Mouse (Mus musculus): Measurements from ENCODE around the gene Gm42420. TPM values are rescaled to one million over a fixed set of nuclear protein-coding genes. Genes with fewer than 3 reads are reported as not detected.

Gene Gm42420
- total and polyA plus RNA-seq, 2 experiments from 2014 or later = 0.53 TPM; not detected in 1

- DNase-seq (peak; percentile 72), ATAC-seq (peak; percentile 68)
- WGBS = 19% methylated on average over 15 of the region's 15 CpGs
- H3K4me1 ChIP-seq (ENCODE audit: insufficient read depth) = peaks cover 3% of the 10 kb centered on the region
- no peaks in the 10 kb centered on the region for H3K27me3 ChIP-seq (ENCODE audit: insufficient read depth, low read length)
- no peak overlapping the region for H3K9ac ChIP-seq
- no peaks in the 10 kb centered on the region for H3K9me3 ChIP-seq (ENCODE audit: low read length)
- no peaks in the 10 kb centered on the region for H3K36me3 ChIP-seq (ENCODE audit: insufficient read depth)
- no peak overlapping the region for H3K4me3 ChIP-seq (ENCODE audit: low read depth, low read length)
- H3K4me2 ChIP-seq (ENCODE audit: low read depth) = no peak overlapping the region
- H3K27ac ChIP-seq (ENCODE audit: low read depth, low read length) = peak overlapping the region; percentile 64; the same call in 1 of the 2 replicates
- no peak for TF ChIP-seq CTCF (IDR thresholded peaks at IDR 0.05; ENCODE audit: low read depth)
Observed at GRCm38 (mm10) chr6:39542631-39543597, 42.6 kb upstream of the Gm42420 start.

GRCm38 (mm10) chr6:39543769-39544420 lies 41.7 kb upstream of the Gm42420 start:
- no peak overlapping the region for H3K4me2 ChIP-seq (ENCODE audit: low read depth)
- ATAC-seq = no peak
- peaks cover 3% of the 10 kb centered on the region for H3K4me1 ChIP-seq (ENCODE audit: insufficient read depth)

GRCm38 (mm10) chr6:39545474-39545873 lies 40.1 kb upstream of the Gm42420 start:
- no peak overlapping the region for H3K4me3 ChIP-seq (ENCODE audit: low read depth, low read length)
- H3K9ac ChIP-seq = no peak overlapping the region
- no peaks in the 10 kb centered on the region for H3K36me3 ChIP-seq (ENCODE audit: insufficient read depth)
- ATAC-seq = no peak
- DNase-seq = no peak
- 83% methylated on average over 7 of the region's 7 CpGs for WGBS
- no peak overlapping the region for H3K4me2 ChIP-seq (ENCODE audit: low read depth)
- no peak overlapping the region for H3K27ac ChIP-seq (ENCODE audit: low read depth, low read length)
- TF ChIP-seq CTCF (IDR thresholded peaks at IDR 0.05; ENCODE audit: low read depth) = no peak
- no peaks in the 10 kb centered on the region for H3K9me3 ChIP-seq (ENCODE audit: low read length)
- H3K27me3 ChIP-seq (ENCODE audit: insufficient read depth, low read length) = no peaks in the 10 kb centered on the region
- no peaks in the 10 kb centered on the region; the same call in none of the 2 replicates for H3K4me1 ChIP-seq (ENCODE audit: insufficient read depth)

More at GRCm38 (mm10) chr6:39543769-39544420, 41.7 kb upstream of the Gm42420 start:
- no peak for TF ChIP-seq CTCF (IDR thresholded peaks at IDR 0.05; ENCODE audit: low read depth)
- 32% methylated on average over 15 of the region's 15 CpGs for WGBS
- Histone ChIP-seq H3K9me3 (ENCODE audit: low read length) (no peaks in the 10 kb centered on the region), H3K36me3 (ENCODE audit: insufficient read depth) (no peaks in the 10 kb centered on the region), H3K9ac (no peak overlapping the region), H3K4me3 (ENCODE audit: low read depth, low read length) (no peak overlapping the region), H3K27me3 (ENCODE audit: insufficient read depth, low read length) (no peaks in the 10 kb centered on the region), H3K27ac (ENCODE audit: low read depth, low read length) (peak overlapping the region; percentile 64; the same call in 1 of the 2 replicates)
- DNase-seq = no peak

DNA sequence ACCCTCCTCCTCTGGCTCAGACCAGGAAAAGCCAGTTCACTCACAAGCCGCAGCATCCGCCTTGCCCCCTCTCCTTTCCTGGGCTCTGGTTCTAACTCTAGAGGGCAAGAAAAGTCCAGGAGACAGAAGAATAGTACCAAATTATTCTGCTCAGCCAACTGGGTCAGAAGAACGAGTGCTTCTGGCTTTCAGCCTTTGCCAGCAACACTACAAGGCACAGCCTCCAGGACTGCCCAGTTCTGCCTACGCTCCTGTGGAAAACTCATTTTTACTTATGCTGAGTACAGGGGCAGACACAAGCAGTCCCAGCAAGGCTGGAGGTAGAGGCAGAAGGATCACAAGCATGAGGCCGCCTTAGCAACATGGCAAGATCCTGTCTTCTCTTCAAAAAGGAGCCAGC lies 37.5 kb upstream of the Gm42420 start:
- Histone ChIP-seq H3K27me3 (ENCODE audit: insufficient read depth, low read length) (no peaks in the 10 kb centered on the region), H3K36me3 (ENCODE audit: insufficient read depth) (no peaks in the 10 kb centered on the region), H3K9me3 (ENCODE audit: low read length) (no peaks in the 10 kb centered on the region), H3K9ac (no peak overlapping the region), H3K4me1 (ENCODE audit: insufficient read depth) (no peaks in the 10 kb centered on the region; the same call in none of the 2 replicates), H3K27ac (ENCODE audit: low read depth, low read length) (no peak overlapping the region), H3K4me2 (ENCODE audit: low read depth) (no peak overlapping the region), H3K4me3 (ENCODE audit: low read depth, low read length) (no peak overlapping the region)
- DNase-seq (no peak), ATAC-seq (peak; percentile 26; the same call in 1 of the 2 replicates)
- no peak for TF ChIP-seq CTCF (IDR thresholded peaks at IDR 0.05; ENCODE audit: low read depth)
- 61% methylated on average over 5 of the region's 5 CpGs for WGBS

- Histone ChIP-seq H3K27me3 (ENCODE audit: insufficient read depth, low read length) (no peaks in the 10 kb centered on the region), H3K27ac (ENCODE audit: low read depth, low read length) (no peak overlapping the region), H3K9ac (no peak overlapping the region), H3K4me1 (ENCODE audit: insufficient read depth) (peaks cover 24% of the 10 kb centered on the region; the same call in 1 of the 2 replicates), H3K9me3 (ENCODE audit: low read length) (no peaks in the 10 kb centered on the region), H3K36me3 (ENCODE audit: insufficient read depth) (no peaks in the 10 kb centered on the region), H3K4me3 (ENCODE audit: low read depth, low read length) (no peak overlapping the region), H3K4me2 (ENCODE audit: low read depth) (no peak overlapping the region)
- ATAC-seq (no peak), DNase-seq (no peak)
- no peak for TF ChIP-seq CTCF (IDR thresholded peaks at IDR 0.05; ENCODE audit: low read depth)
- 72% methylated on average over 8 of the region's 8 CpGs for WGBS
Observed at GRCm38 (mm10) chr6:39551981-39552636, 33.4 kb upstream of the Gm42420 start.

- H3K9ac ChIP-seq = no peak overlapping the region
- H3K4me1 ChIP-seq (ENCODE audit: insufficient read depth) = peaks cover 29% of the 10 kb centered on the region
- H3K4me3 ChIP-seq (ENCODE audit: low read depth, low read length) = no peak overlapping the region; the same call in 1 of the 2 replicates
- H3K27ac ChIP-seq (ENCODE audit: low read depth, low read length) = no peak overlapping the region
- H3K9me3 ChIP-seq (ENCODE audit: low read length) = no peaks in the 10 kb centered on the region
- no peaks in the 10 kb centered on the region for H3K36me3 ChIP-seq (ENCODE audit: insufficient read depth)
- no peaks in the 10 kb centered on the region for H3K27me3 ChIP-seq (ENCODE audit: insufficient read depth, low read length)
- peak overlapping the region; percentile 67 for H3K4me2 ChIP-seq (ENCODE audit: low read depth)
- TF ChIP-seq CTCF (IDR thresholded peaks at IDR 0.05; ENCODE audit: low read depth) = 0 out of 2 replicates have a peak, but pooled peaks have one; percentile 4
- 43% methylated on average over 12 of the region's 12 CpGs for WGBS
- no peak for DNase-seq
- ATAC-seq = no peak
Observed at GRCm38 (mm10) chr6:39554888-39555647, 30.5 kb upstream of the Gm42420 start.

All from forebrain, postnatal 0 days (tissue).